Mouse (Mus musculus): Measurements from ENCODE around the gene Zzz3.
"Not testable (repeated sequence)": the region's sequence is repeated elsewhere in the genome, so short reads cannot be mapped to it uniquely, and the experiment has no call there.

Gene Zzz3

GRCm38 (mm10) chr3:152401964-152402670 is 6.8 kb downstream of the Zzz3 start:
- no peak for DNase-seq

- DNase-seq = no peak
These were observed 7.4 kb downstream of the Zzz3 start for GRCm38 (mm10) chr3:152402671-152403066.

GRCm38 (mm10) chr3:152403827-152404226 is 8.6 kb downstream of the Zzz3 start:
- DNase-seq = no peak

DNA sequence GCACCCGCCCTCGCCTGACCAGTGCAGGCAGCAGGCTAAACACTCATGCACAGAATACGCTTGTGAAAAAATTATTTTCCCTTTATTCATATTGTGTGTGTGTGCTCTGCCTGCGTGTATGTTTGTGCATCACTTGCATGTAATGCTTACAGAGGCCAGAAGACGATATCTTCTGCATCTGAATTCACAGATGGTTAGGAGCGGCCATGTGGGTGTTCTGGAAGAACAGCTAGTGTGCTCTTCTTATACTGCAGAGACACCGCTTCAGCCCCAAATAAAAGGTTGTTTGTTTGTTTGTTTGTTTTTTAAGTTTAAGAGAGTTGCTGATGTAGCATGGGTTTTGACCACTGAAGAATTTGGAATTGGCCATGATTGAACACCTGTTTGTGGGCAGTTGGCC is 10.1 kb downstream of the Zzz3 start:
- DNase-seq = no peak

DNA sequence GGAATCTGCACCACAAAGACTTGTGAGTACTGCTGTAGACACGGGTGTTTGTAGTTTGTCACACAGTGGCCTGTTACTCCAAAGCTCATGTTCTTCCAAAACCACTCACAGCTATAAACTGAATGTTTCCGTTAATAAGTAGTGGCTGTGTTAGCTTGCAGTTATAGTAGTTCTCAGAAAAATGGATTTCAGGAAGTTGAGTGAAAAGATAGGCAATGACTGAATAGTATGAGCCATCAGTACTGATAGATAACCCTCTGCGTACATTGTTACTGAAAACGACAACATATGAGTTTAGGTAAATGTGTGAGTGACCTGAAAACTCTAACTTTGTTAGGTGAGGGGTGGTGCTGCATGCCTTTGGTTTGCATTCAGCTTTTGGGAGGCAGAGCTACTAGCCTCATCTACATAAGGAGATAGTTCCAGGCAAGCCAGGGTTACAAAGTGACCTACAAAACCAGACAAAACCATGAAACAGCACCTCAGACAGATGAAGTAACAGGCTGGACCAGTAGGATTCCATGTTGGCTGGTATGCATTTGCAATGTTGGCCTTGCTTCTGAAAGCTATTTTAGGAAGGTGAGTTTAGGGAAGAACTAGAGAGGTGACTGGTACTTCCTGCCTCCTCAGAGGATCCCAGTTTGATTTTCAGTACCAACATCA is 10.8 kb downstream of the Zzz3 start:
- no peak for DNase-seq

GRCm38 (mm10) chr3:152410980-152411551 is 15.8 kb downstream of the Zzz3 start:
- no peak for DNase-seq

- no peak for DNase-seq
These were observed 17.1 kb downstream of the Zzz3 start for GRCm38 (mm10) chr3:152412362-152412761.

GRCm38 (mm10) chr3:152428925-152429324 is 33.7 kb downstream of the Zzz3 start:
- DNase-seq = no peak

- no peak for DNase-seq
These were observed 37.4 kb downstream of the Zzz3 start for GRCm38 (mm10) chr3:152432677-152433076.

DNA sequence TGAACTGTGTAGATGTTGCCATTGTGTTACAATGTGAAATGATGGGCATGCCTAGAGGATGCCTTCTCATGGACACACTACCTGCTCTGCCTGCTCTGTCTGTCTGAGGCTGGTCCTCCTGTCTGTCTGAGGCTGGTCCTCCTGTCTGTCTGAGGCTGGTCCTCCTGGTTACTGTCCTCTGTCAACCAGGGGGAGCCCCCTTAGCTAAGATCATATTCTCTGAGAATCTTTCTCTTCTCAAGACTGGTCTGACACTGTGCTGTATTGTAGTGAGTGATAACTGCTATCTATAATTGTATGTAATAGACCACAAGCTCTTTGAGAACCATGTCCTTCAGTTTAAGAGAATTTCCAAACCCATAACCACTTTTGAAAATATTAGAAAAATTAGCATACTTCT is 40.3 kb downstream of the Zzz3 start:
- DNase-seq = no peak

DNA sequence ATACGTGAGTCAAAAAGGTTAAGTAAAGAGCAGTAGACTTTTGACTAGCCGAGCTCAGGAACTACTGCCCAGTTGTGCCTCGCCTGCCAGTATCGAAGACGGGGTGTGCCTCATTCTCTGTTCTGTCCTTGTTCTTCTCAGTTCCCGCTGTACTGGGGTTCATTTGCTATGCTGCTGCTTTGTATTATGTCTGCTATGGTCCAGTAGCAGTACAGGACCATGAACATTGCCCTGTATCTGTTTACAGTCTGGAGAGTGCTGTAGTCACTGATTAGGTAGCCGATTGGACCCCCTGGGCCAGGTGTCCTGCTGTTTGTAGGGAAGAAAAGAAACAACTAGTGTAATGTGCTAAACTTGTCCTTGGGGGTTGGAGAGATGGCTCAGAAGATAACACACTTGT is 42.8 kb downstream of the Zzz3 start:
- DNase-seq = no peak

DNA sequence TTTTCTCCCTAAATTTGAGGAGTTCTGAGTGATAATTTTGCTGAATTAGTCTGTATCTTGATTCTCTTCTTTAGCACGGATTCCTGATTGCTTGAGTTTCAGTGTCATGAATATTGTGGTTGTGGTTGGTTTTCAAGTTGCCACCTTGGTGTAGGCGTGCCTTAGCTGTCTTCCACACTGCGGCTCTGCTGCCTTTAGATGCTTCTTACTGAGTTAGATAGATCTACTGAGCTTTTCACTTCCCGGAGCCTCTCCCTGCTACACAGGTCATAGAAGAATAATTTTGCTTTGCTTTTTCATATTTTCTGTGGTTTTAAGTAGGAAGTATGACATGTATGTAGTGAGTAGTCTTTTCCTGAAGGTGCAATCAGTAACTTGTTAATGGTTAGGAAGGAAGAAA is 47.5 kb downstream of the Zzz3 start:
- DNase-seq = no peak

DNA sequence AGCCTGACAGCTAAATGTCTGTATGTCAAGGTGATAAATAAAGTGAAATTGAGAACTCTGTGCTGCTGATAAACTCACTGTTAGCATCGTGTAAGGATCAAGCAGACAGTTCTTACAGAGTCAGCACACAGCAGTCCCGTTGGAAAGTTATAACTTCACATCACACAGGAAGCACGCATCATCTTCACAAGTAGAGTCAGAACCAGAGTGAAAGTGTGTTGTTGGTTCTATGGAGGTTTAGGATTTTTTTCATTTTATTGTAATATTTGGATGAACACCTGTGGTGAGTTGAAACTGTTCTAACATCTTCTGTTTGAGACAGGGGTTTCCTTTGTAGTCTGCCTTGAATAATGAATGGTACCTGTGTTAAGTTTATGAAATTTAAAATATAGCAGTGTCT is 48.8 kb downstream of the Zzz3 start:
- no peak for DNase-seq

GRCm38 (mm10) chr3:152446966-152447365 is 51.7 kb downstream of the Zzz3 start:
- no peak for DNase-seq

GRCm38 (mm10) chr3:152453163-152453562 is 57.9 kb downstream of the Zzz3 start:
- DNase-seq = no peak

GRCm38 (mm10) chr3:152457308-152458035 is 62.2 kb downstream of the Zzz3 start:
- no peak for DNase-seq

- not testable (repeated sequence) for DNase-seq
These were observed 63.6 kb downstream of the Zzz3 start for GRCm38 (mm10) chr3:152458875-152459274.

DNA sequence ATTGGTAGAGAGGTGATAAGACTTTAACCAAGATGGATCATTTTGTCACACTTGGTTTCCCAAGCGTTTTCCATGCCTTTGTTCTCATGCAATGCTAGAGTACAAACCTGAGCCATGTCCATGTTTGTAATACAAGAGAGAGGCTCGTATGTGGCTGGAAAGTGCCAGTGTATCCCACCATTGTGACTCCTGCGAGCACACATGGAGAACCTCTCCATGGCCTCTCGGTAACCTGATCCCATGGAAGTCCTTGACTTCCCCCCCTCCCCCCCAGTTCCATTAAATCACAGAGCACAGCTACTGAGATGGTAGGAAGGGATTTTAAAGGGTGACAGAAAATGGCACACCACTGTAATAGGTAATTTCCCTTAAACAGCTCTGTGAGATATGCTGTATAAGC is 65.5 kb downstream of the Zzz3 start:
- DNase-seq = no peak

DNA sequence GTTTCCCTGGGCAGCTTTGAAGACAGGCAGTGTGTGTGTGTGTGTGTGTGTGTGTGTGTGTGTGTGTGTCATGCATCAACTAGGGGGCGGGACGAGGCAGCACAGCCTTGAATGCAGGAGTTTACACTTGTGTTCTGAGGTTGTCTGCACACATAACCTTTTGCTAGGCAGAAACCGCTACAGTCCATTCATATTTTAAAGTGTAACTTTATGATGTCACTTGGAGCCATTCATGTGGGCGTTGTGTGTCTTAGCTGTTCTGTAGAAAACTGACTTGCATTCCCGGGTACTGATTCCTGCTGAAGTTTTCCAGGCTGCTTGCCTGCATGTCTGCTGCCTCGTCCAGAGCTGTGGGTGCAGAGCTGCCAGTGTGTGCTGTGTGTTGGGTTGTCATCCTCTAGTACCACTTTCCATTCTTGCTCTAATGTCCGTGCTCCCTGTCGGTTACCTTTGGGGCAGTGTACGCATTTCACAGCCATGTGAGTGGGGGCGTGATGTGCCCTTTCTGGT is 66.8 kb downstream of the Zzz3 start:
- DNase-seq = no peak

- DNase-seq = no peak
These were observed 67.6 kb downstream of the Zzz3 start for GRCm38 (mm10) chr3:152462900-152463299.

- DNase-seq = no peak
These were observed 69.2 kb downstream of the Zzz3 start for GRCm38 (mm10) chr3:152464462-152464861.

DNA sequence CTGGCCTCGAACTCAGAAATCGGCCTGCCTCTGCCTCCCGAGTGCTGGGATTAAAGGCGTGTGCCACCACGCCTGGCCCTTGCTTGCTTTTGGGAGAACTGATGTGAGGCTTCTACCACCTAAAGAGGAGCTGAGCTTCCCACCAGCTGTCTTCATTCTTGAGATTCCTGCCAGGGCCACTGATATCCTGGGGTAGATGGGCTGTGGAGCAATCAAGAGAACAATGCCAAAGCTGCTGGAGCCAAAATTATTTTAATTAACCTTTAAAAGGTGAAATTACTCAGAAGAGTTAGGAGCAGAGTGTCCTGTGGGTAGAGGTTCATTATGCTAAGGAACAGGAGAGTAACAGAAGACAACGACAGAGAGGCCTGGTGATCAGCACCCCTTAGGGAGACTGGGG is 70.1 kb downstream of the Zzz3 start:
- no peak for DNase-seq

DNA sequence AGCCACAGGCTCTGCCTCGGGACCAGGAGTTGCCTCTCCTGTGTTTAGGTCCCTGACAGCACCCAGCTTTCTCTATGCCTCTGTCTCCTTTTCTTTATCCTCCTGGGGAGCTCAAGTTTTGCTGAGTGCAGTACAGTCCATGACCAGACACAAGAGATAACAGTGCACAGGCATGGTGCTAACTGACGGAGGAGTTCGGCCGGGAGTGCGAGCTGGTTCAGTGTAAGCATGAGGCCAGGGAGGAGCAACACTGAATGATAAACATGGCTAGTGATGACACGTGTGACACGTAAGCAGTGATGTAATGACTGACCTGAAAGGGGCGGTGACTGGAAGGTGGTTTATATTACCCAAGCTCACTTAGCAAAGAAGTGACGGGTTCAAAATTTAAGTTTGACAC is 71.6 kb downstream of the Zzz3 start:
- DNase-seq = no peak

GRCm38 (mm10) chr3:152467312-152467711 is 72.0 kb downstream of the Zzz3 start:
- no peak for DNase-seq
